Mouse (Mus musculus) small intestine, adult 2 months (tissue): ENCODE data around the gene Flcn. TPM values are rescaled to one million over a fixed set of nuclear protein-coding genes. Genes with fewer than 3 reads are reported as not detected.
A peak's percentile ranks its signal among the peaks of the same experiment; 100 is the strongest.

ENCODE experiments used
- H3K27ac ChIP-seq: fragments of 200-500 bp; 2 replicates; pipeline ENCODE4 v1.5.1; 2012; ENCODE audit warnings: low read depth, low read length, control low read depth, inconsistent platforms; ENCODE audit not compliant: insufficient read depth
- H3K27me3 ChIP-seq: fragments of 200-500 bp; 2 replicates; pipeline ENCODE4 v1.6.1; 2012; ENCODE audit warnings: mild to moderate bottlenecking, moderate library complexity, low read length, inconsistent platforms; ENCODE audit not compliant: control insufficient read depth, insufficient read depth
- H3K36me3 ChIP-seq: fragments of 200-500 bp; 2 replicates; pipeline ENCODE4 v1.6.1; 2012; ENCODE audit warnings: mild to moderate bottlenecking, low read length, control low read depth, inconsistent platforms; ENCODE audit not compliant: control insufficient read depth, insufficient read depth
- H3K4me1 ChIP-seq: fragments of 200-500 bp; 2 replicates; pipeline ENCODE4 v1.6.1; 2012; ENCODE audit warnings: low read length, inconsistent platforms, mixed read lengths; ENCODE audit not compliant: control insufficient read depth, insufficient read depth, insufficient read length
- H3K4me3 ChIP-seq: fragments of 200-500 bp; 2 replicates; pipeline ENCODE4 v1.5.1; 2012; ENCODE audit warnings: low read depth, mild to moderate bottlenecking, control low read depth, inconsistent platforms, low read length, moderate library complexity
- CTCF ChIP-seq: fragments of 200-500 bp; IDR thresholded peaks from 2 replicates; pipeline ENCODE4 v1.5.1; 2012; ENCODE audit warnings: low read depth, mild to moderate bottlenecking, control low read depth, inconsistent platforms, low read length, moderate library complexity, mixed read lengths; ENCODE audit not compliant: insufficient replicate concordance, insufficient read length; ENCODE audit errors: extremely low read depth
- POLR2A ChIP-seq: fragments of 200-500 bp; IDR thresholded peaks from 2 replicates; pipeline ENCODE4 v1.6.1; 2012; ENCODE audit warnings: low read depth, mild to moderate bottlenecking, control low read depth, inconsistent platforms, low read length, moderate library complexity
- WGBS: fragments of 180-500 bp; shearing (Covaris S2); methylation state at CpG from one replicate; pipeline ENCODE4 v1.1.7; 2018; 5-methylcytosine and 5-hydroxymethylcytosine counted together
- polyA plus RNA-seq: library from polyadenylated mRNA; depleted of rRNA; stranded (reverse); fragments of >200 nt; gene quantifications from 2 replicates; pipeline ENCODE4 v1.2.3, GENCODE M21; 2012; rRNA removed

Gene Flcn
- polyA plus RNA-seq, result 9.9 and 23.8 TPM in 2 replicates

DNA sequence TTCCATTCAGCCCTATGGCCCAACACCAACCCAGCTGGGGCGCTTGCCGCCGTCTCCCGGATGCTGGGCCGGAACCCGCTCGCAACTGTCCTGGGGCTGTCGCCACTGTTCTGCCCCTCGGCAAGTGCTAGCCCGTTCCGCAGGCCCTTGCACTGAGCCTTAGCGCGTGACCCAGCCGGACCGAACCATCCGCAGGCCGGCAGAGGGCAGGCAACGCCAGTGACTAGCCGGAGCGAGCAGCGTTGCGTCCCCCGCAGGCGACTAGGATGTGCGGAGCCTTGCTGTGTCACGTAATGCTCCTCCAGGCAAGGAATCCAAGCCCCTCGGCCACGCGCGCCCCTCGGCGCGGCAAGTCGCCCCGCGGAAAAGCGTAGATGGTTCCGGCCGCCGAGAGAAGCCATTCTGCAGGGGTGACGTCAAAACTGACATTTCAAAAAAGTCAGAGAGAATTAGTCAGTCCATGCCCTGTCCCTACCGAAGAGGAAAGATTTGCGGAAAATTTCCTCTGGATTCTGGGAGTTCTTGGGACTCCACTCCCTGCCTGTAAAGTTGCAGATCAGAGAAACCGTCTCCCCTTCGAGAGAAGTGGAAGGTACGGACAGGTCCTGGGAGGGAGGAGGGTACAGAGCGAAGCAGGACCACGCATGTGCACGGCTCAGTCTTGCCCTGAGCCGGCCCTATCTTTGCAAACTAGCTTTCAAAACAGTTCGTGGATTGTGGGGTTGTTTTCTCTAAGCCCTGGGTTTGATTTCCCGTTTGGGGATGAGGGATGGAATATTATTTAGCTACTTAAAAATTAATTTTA is at the start of gene Flcn:
Gene Flcn (minus strand): TSS at position 347 of the 805 bp plus-strand sequence.
- TF ChIP-seq CTCF (no peak), POLR2A (peak; percentile 93)
- WGBS, result under 1% methylated on average over 52 of the region's 52 CpGs
- peaks cover 7% of the 10 kb centered on the region for H3K4me1 ChIP-seq
- peak within 1 kb of the TSS; percentile 75 for H3K4me3 ChIP-seq
- H3K27me3 ChIP-seq, result no peaks in the 10 kb centered on the region
- peaks cover 22% of the 10 kb centered on the region for H3K36me3 ChIP-seq
- H3K27ac ChIP-seq, result peak within 1 kb of the TSS; percentile 93

DNA sequence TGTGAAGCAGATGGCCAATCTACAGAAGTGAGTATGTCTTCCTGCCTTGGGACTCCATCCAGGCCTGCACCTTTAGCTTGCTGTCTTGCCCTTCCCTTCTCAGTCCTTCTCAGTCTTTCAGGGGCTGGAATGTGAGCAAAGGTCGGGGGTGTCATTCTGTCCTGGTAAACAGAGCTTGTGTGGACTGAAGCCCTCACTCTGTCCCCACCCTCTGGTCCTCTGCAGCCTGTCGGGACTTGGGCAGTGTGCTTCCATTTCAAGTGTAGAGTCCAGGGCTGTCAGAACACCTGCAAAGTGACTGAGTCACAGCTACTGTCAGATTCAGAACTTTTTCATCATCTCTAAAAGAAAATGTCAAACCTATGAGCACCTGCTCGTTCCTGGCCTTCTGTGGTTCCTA is 43.0 kb upstream of the Flcn start:
- TF ChIP-seq POLR2A, result no peak
- TF ChIP-seq CTCF, result no peak
- Histone ChIP-seq H3K36me3 (peaks cover 4% of the 10 kb centered on the region; the same call in 1 of the 2 replicates), H3K4me1 (peaks cover 9% of the 10 kb centered on the region; the same call in 1 of the 2 replicates), H3K4me3 (no peak overlapping the region), H3K27ac (peak overlapping the region; percentile 30), H3K27me3 (no peaks in the 10 kb centered on the region)
- 38% methylated on average over 3 of the region's 3 CpGs for WGBS

- no peak for TF ChIP-seq CTCF
- peak; percentile 51 for TF ChIP-seq POLR2A
- Histone ChIP-seq H3K4me1 (peaks cover 7% of the 10 kb centered on the region; the same call in 1 of the 2 replicates), H3K27ac (peak overlapping the region; percentile 66), H3K27me3 (no peaks in the 10 kb centered on the region), H3K4me3 (peak overlapping the region; percentile 98), H3K36me3 (no peaks in the 10 kb centered on the region)
- under 1% methylated on average over 69 of the region's 69 CpGs for WGBS
Measured at GRCm38 (mm10) chr11:59847891-59848884, 38.4 kb upstream of the Flcn start.

GRCm38 (mm10) chr11:59847131-59847530 is 37.3 kb upstream of the Flcn start:
- 11% methylated on average over 2 of the region's 2 CpGs for WGBS
- no peak overlapping the region for H3K4me3 ChIP-seq
- no peak overlapping the region for H3K27ac ChIP-seq
- H3K27me3 ChIP-seq, result no peaks in the 10 kb centered on the region
- no peaks in the 10 kb centered on the region for H3K4me1 ChIP-seq
- TF ChIP-seq POLR2A, result no peak
- peak; percentile 78; the same call in 1 of the 2 replicates for TF ChIP-seq CTCF
- no peaks in the 10 kb centered on the region for H3K36me3 ChIP-seq

DNA sequence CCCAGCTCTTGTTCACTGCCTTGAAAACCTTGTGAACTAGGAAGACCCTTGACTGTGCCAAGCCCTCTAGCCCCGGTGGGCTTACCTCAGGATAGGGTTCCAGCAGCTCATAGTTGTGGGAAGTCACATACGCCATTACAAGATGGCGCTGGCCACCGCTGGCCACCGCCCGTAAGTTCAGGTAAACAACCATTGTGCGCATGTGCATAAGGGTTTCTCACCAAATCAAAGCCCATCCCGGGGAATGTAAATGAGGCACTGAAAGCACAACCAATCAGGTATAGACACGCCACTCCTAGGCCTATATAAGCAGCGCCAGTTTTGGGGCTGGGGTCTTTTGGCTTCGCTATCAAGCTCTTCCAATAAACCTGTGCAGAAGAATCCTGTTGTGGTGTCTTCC is 36.5 kb upstream of the Flcn start:
- TF ChIP-seq CTCF (no peak), POLR2A (no peak)
- no peaks in the 10 kb centered on the region for H3K27me3 ChIP-seq
- H3K27ac ChIP-seq, result no peak overlapping the region
- H3K4me1 ChIP-seq, result no peaks in the 10 kb centered on the region
- no peak overlapping the region for H3K4me3 ChIP-seq
- H3K36me3 ChIP-seq, result no peaks in the 10 kb centered on the region
- 94% methylated on average over 11 of the region's 11 CpGs for WGBS

- Histone ChIP-seq H3K4me3 (peak within 1 kb of the TSS; percentile 91), H3K27me3 (no peaks in the 10 kb centered on the region), H3K36me3 (peaks cover 13% of the 10 kb centered on the region), H3K27ac (peak within 1 kb of the TSS; percentile 94), H3K4me1 (peaks cover 6% of the 10 kb centered on the region)
- WGBS, result under 1% methylated on average over 42 of the region's 43 CpGs
- TF ChIP-seq CTCF (no peak), POLR2A (peak; percentile 50)
Measured at GRCm38 (mm10) chr11:59839459-59840126, 29.8 kb upstream of the Flcn start, which contains the start of gene Cops3. Gene Cops3 (minus strand): TSS chr11:59839838.
